Mouse (Mus musculus) activated CD4-positive, CD25-positive, alpha-beta regulatory T cell, adult 4 months (primary cell): ENCODE measurements around the gene Diablo. TPM values are rescaled to one million over a fixed set of nuclear protein-coding genes. Genes with fewer than 3 reads are reported as not detected.
"Not testable (repeated sequence)": the region's sequence is repeated elsewhere in the genome, so short reads cannot be mapped to it uniquely, and the experiment has no call there.

Experiments used
- ATAC-seq: one replicate; pipeline ENCODE4 v1.8.0; 2017
- polyA plus RNA-seq, 2 experiments: library from polyadenylated mRNA; unstranded; fragments of 100-300 nt; shearing (Covaris generic); gene quantifications; one replicate each; pipeline ENCODE4 v1.2.1; 2017

Gene Diablo
- polyA plus RNA-seq = 10 to 100 TPM; 70.9 to 85.2 TPM

GRCm38 (mm10) chr5:123523692-123524392, at the start of gene Diablo:
Gene Diablo (minus strand): TSS chr5:123524176.
- peak; percentile 97 for ATAC-seq

- ATAC-seq = no peak
These were observed 49.4 kb upstream of the Diablo start for GRCm38 (mm10) chr5:123573362-123573761.

- ATAC-seq = peak; percentile 90
These were observed 48.6 kb upstream of the Diablo start, which contains the start of gene Vps33a for GRCm38 (mm10) chr5:123572357-123573186. Gene Vps33a (minus strand): TSS chr5:123573038.

- ATAC-seq = no peak
These were observed 37.2 kb upstream of the Diablo start for GRCm38 (mm10) chr5:123561128-123561527.

- no peak for ATAC-seq
These were observed 35.6 kb upstream of the Diablo start for GRCm38 (mm10) chr5:123559588-123559987.

- no peak for ATAC-seq
These were observed 32.5 kb upstream of the Diablo start for GRCm38 (mm10) chr5:123556451-123556850.

GRCm38 (mm10) chr5:123555693-123556092, 31.7 kb upstream of the Diablo start:
- ATAC-seq = no peak

- ATAC-seq = no peak
These were observed 9.8 kb upstream of the Diablo start for GRCm38 (mm10) chr5:123533801-123534200.

- no peak for ATAC-seq
These were observed 6.1 kb upstream of the Diablo start for GRCm38 (mm10) chr5:123530056-123530455.

GRCm38 (mm10) chr5:123528641-123529040, 4.7 kb upstream of the Diablo start:
- ATAC-seq = no peak

- no peak for ATAC-seq
These were observed 2.0 kb upstream of the Diablo start for GRCm38 (mm10) chr5:123525916-123526495.

GRCm38 (mm10) chr5:123525281-123525680, 1.3 kb upstream of the Diablo start, which contains the start of gene Gm49027:
Gene Gm49027 (minus strand): TSS chr5:123525488.
- no peak for ATAC-seq

- peak; percentile 60 for ATAC-seq
These were observed 396 bp upstream of the Diablo start for GRCm38 (mm10) chr5:123524393-123524750.

- no peak for ATAC-seq
These were observed 1.8 kb downstream of the Diablo start for GRCm38 (mm10) chr5:123522166-123522565.

- ATAC-seq = no peak
These were observed 2.4 kb downstream of the Diablo start for GRCm38 (mm10) chr5:123521621-123522020.

- no peak for ATAC-seq
These were observed 3.3 kb downstream of the Diablo start for GRCm38 (mm10) chr5:123520666-123521065.

- no peak for ATAC-seq
These were observed 9.1 kb downstream of the Diablo start for GRCm38 (mm10) chr5:123514871-123515270.

GRCm38 (mm10) chr5:123512102-123512501, 11.9 kb downstream of the Diablo start:
- ATAC-seq = no peak

- ATAC-seq = not testable (repeated sequence)
These were observed 12.6 kb downstream of the Diablo start for GRCm38 (mm10) chr5:123511426-123511825.

- ATAC-seq = no peak
These were observed 13.8 kb downstream of the Diablo start, which contains the start of gene B3gnt4 for GRCm38 (mm10) chr5:123510160-123510559. Gene B3gnt4 (plus strand): TSS chr5:123510460.

- no peak for ATAC-seq
These were observed 15.1 kb downstream of the Diablo start for GRCm38 (mm10) chr5:123508921-123509320.

- peak; percentile 82 for ATAC-seq
These were observed 15.8 kb downstream of the Diablo start for GRCm38 (mm10) chr5:123507936-123508723.
